Mouse (Mus musculus) lung, postnatal 10 days (tissue): ENCODE results near the gene Pigl.
"Not testable (repeated sequence)": the region's sequence is repeated elsewhere in the genome, so short reads cannot be mapped to it uniquely, and the experiment has no call there.

Source experiments
- DNase-seq: peaks from one replicate; pipeline ENCODE4 v3.0.0; 2021

Pigl gene

GRCm38 (mm10) chr11:62458276-62458724, at the start of gene Pigl, which contains the start of gene Ncor1:
Gene Pigl (plus strand): TSS chr11:62458460.
Gene Ncor1 (minus strand): TSS chr11:62458541.
- peak; percentile 90 for DNase-seq

- no peak for DNase-seq
Measured at GRCm38 (mm10) chr11:62408848-62409247, 49.4 kb upstream of the Pigl start.

DNA sequence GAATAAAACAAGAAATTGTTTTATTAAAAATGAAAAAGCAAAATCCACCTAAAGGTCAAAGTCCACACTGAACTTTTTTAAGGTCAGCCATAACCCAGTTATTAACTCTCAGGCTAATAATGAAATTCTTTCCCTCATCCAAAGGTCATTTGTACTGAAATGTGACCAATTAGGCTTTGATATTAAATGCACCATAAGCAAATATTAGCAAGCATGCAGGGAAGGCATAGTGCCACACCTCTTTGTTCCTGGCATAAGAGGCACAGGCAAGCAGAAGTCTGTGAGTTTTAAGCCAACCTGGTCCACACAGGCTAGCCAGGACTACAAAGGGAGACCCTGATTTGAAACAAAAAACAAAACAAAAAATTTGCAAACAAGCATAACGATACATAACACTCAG, 48.6 kb upstream of the Pigl start:
- no peak for DNase-seq

DNA sequence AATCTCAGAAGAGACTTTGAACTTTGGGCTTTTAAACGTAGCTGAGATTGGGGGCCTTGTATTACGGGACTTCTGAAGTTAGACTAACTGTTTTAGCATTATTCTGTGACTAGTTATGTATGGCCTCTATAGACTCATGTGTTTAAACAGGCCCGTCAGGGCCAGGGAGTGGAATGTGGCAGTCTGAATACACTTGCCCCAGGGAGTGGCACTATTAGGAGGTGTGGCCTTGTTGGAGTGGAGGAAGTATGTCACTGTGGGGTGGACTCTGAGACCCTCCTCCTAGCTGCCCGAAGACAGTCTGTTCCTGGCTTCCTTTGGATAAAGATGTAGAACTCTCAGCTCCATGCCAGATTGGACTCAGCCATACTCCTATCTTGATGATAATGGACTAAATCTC, 43.2 kb upstream of the Pigl start:
- DNase-seq, result no peak

GRCm38 (mm10) chr11:62424525-62424924, 33.7 kb upstream of the Pigl start:
- peak; percentile 14 for DNase-seq

- DNase-seq, result no peak
Measured at GRCm38 (mm10) chr11:62426266-62426665, 32.0 kb upstream of the Pigl start.

DNA sequence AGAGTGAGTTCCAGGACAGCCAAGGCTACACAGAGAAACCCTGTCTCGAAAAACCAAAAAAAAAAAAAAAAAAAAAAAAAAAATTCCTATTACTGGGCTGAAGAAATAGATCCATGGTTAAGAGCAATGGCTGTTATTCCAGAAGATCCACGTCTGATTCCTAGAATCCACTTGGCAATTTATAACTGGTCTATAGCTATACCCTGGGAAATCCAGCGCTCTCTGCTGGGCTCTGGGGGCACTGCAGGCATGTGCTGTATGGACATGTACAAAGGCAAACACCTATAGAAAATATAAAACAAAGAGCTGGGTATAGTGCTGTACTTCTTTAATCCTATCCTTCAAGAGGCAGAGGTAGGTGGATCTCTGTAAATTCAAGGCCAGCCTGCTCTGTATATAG, 31.2 kb upstream of the Pigl start:
- peak; percentile 20 for DNase-seq

GRCm38 (mm10) chr11:62432211-62432610, 26.0 kb upstream of the Pigl start:
- DNase-seq, result no peak

DNA sequence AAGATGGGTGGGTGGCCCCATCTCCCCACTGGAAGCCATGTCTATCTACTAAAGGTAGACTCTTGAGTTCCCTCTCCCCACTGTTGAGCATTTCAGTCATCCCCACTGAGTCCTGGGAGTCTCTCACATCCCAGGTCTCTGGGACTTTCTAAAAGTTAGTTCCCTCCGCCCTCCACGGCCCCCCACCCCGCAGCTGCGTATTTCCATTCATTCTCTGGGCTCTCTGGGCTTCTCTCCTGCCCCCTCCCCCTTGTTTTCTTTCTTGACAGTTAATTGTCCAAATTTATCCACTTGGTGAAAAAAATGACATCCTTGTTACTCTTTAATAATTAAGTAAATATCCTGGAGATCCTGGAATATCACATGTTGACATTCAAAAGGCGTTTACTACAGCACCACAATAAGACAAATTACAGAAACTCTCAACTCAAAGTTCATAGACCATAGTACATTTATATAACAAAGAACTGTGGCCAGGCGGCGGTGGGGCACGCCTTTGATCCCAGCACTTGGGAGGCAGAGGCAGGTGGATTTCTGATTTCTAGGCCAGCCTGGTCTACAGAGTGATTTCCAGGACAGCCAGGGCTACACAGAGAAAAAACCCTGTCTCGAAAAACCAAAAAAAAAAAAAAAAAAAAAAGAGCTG, 17.5 kb upstream of the Pigl start:
- DNase-seq, result no peak

DNA sequence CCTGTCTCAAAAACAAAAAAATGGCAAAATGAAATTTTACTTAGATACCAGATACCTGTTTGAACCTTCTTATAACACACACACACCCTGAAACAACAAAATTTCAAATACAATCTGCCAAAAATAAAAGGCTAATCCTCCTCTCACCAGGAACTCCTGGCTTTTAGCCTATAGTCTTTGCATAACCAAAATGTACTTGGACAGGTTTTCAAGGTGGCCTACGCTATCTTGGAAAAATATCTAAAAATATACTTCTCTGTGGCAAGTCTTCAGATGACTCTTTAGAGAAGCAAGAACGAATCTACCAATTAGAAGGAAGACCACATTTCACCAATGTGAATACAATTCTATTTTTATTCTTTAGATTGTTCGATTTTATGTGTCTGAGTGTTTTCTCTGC, 12.5 kb upstream of the Pigl start:
- no peak for DNase-seq

DNA sequence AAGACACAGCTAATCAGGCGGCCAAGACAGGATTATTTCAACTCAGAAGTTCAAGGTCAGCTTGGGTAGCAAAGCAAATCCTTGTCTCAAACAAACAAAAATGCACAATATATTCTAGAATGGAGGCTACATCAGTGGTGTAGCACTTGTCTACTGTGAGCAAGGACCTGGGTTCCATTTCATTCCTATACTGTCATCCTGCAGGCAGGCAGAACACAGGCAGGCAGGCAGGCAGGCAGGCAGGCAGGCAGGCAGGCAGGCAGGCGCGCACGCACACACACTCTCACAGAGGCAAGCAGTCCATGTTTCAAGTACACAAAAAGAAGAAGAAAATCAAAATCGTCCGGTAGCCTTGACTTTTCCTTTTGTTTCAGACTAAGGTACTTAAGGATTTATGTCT, 9.3 kb upstream of the Pigl start:
- DNase-seq, result no peak

DNA sequence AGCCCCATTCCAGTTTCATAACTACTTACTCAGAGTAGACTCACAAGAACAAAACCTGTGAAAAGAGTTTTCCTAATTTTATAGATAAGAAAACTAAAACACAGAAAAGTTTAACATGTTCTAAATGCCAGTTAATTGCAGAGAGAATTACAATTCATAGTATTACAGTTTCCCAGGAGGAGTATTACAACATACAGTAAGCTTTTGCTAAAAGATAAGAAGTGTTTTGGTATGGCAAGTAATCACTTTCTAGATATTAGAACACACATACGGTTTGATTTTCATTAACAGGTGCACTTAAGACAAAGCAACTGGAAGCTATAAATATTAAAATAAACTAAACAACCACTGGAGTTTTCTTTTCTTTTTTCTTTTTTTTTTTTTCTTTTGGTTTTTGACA, 3.1 kb upstream of the Pigl start:
- DNase-seq, result no peak

- DNase-seq, result no peak
Measured at GRCm38 (mm10) chr11:62456021-62456482, 2.2 kb upstream of the Pigl start.

- DNase-seq, result peak; percentile 51
Measured at GRCm38 (mm10) chr11:62456483-62457172, 1.6 kb upstream of the Pigl start.

DNA sequence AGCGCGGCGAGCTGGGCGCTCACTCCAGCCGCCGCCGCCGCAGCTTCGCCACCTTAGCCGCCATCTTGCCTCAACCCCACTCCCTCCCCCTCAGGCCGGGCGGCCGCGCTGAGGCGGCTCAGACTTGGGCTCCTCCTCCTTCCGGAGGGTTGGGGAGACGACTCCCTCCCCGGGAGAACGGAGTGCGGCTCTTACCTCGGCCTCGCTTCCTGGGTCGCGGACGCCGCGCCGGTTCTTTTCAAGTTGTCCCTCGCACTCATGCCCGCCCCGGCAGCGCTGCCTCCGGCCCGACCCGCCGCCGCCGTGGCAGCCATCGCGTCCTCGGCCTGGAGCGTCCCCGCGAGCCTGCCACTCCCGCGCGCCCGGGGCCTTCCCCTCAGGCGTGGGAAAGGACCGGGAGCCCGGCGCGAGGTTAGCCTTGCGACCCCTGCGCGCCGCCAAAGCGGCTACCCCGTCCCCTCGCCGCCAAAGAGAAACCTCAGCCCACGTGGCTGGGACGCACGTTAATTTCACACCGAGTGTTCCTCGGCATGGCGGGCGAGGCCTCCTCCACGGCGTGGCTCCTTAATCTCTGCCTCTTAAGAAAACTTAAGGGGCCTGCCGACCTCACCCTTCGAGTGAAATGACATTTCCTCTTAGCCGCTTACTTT, 894 bp upstream of the Pigl start:
- DNase-seq, result peak; percentile 95

DNA sequence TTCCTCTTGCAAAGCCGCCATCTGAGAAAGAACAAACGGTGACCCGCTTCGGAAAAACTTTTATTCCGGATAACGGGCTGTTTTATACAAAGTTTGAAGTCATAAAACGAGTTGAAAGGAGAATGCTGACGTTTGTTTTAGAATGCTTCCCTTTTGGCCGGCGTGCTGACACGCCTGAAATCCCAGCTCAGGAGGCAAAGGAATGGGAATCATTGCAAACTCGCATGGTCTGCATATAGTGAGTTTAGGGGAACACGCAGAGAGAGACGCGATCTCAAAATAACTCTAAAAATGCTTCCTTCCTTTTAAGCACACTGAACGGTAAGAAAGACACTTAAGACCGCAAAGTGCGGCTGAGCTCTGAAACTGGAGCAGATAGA, 379 bp upstream of the Pigl start:
- DNase-seq, result no peak

DNA sequence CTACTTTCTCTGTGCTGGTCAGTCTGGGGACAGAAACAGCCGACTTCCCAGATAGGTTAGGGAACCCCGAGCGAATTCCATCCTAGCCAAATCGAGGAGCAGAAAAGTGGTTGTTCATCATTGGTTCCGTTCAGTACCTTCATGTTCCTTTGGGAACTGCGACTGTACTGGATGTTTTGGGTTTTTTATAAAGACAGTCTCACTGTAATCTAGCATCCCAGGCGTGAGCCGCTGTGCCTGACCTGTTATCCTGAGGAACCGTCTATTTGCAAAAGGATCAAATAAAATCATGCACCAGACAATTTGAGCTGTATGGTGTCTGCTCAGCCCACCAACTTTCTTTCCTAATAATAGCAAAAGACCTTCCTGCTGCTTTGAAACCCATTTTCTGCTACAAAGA, 520 bp downstream of the Pigl start:
- no peak for DNase-seq

- DNase-seq, result not testable (repeated sequence)
Measured at GRCm38 (mm10) chr11:62462529-62462928, 4.3 kb downstream of the Pigl start.

DNA sequence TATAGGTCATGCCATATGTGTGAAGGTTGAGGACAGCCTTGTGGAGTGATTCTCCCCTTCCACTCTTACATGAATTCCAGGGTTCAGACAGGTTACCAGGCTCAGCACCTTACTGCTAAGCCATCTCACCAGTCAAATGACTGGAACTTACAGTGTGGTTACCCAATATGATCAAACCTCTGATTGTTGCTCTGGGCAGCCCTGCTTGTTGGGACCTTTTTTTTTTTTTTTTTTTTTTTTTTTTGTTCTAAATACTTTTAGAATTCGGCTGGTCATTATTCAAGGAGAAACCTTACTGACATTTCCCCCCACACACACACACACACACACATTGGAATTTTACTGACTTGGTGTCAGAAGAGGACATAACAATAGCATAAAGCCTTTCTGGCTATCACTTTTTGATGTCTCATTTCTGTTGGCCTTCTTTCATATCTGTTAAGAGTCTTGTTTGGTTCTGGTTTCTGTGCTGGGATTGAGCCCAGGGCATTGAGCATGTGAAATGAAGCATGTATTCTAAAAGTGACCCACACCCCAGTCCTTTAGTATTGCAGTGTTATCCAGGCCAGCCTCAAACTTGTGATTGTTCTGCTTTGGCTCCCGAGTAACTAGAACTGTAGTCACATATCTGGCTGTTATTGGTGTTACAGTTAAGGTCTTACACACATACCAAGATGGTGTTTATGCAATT, 5.1 kb downstream of the Pigl start:
- DNase-seq, result no peak

DNA sequence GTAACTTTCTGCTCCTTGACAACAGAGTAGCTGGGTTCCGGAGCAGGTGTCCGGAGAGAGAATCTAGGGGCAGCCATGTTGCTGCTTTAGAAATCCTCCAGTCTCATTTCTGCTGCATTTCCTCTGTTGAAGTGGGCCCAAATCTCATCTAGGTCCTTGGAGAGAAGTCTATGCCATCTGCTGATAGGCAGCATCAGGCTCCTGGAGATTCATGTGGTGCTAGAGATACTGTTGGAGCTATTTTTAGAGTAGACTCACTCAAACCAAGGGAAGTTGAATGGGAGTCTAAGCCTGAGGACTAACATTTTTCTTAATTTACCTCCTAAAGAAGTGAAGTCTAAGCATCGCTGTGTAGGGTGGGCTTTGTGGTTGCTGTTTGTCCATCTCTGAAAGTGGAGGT, 6.4 kb downstream of the Pigl start:
- no peak for DNase-seq

- no peak for DNase-seq
Measured at GRCm38 (mm10) chr11:62465849-62466248, 7.6 kb downstream of the Pigl start.

DNA sequence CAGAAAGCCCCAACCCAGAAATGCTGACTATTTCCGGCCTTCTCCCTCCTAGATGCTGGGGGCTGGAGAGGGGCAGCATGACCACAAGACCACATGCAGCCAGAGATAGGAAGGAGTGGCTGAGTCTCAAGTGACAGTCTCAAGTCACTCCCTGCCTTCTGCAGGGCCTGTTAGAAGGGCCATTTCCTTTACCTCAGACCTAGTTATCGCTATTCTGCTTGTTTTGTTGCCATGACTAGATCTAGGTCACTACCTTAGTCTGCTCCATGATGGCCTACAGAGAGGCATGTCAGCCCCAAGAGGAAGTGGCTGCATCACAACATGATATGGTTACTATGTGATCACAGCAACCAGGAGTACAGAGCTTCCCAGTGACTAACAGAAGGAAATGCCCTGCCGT, 8.3 kb downstream of the Pigl start:
- no peak for DNase-seq

GRCm38 (mm10) chr11:62467289-62467688, 9.0 kb downstream of the Pigl start:
- DNase-seq, result not testable (repeated sequence)
